Mouse (Mus musculus) heart, embryonic 13.5 days (tissue): Measurements from ENCODE around the gene Psmd1. TPM values are rescaled to one million over a fixed set of nuclear protein-coding genes. Genes with fewer than 3 reads are reported as not detected.
"Not testable (repeated sequence)": the region's sequence is repeated elsewhere in the genome, so short reads cannot be mapped to it uniquely, and the experiment has no call there.

Experiments
- ATAC-seq: fragments of 200-750 bp; cut with Nextera tagmentation; 2 replicates; pipeline ENCODE4 v1.8.0; 2017; ENCODE audit warnings: moderate TSS enrichment; ENCODE audit not compliant: insufficient number of reproducible peaks, low FRiP score, low TSS enrichment; ENCODE audit errors: extremely low read depth
- H3K27ac ChIP-seq: fragments of 300-500 bp; sonication (generic); replicated peaks from 2 replicates; pipeline ENCODE4 v1.5.1; 2015; ENCODE audit warnings: moderate library complexity, mild to moderate bottlenecking, inconsistent platforms
- H3K27me3 ChIP-seq: fragments of 300-500 bp; sonication (generic); replicated peaks from 2 replicates; pipeline ENCODE4 v1.6.1; 2015; ENCODE audit warnings: mild to moderate bottlenecking, inconsistent platforms
- H3K36me3 ChIP-seq: fragments of 300-500 bp; sonication (generic); 2 replicates; pipeline ENCODE4 v1.6.1; 2015; ENCODE audit warnings: mild to moderate bottlenecking, inconsistent platforms
- H3K4me1 ChIP-seq: fragments of 300-500 bp; sonication (generic); 2 replicates; pipeline ENCODE4 v1.6.1; 2015; ENCODE audit warnings: inconsistent platforms
- H3K4me2 ChIP-seq: fragments of 300-500 bp; sonication (generic); 2 replicates; pipeline ENCODE4 v1.6.1; 2015; ENCODE audit warnings: inconsistent platforms, mild to moderate bottlenecking, moderate library complexity
- H3K4me3 ChIP-seq: fragments of 300-500 bp; sonication (generic); 2 replicates; pipeline ENCODE4 v1.5.1; 2015; ENCODE audit warnings: moderate library complexity, mild to moderate bottlenecking, inconsistent platforms
- H3K9ac ChIP-seq: fragments of 300-500 bp; sonication (generic); 2 replicates; pipeline ENCODE4 v1.6.1; 2015; ENCODE audit warnings: inconsistent platforms, mild to moderate bottlenecking, moderate library complexity
- H3K9me3 ChIP-seq: fragments of 300-500 bp; sonication (generic); 2 replicates; pipeline ENCODE4 v1.6.1; 2016; ENCODE audit warnings: inconsistent platforms
- WGBS: fragments of 180-500 bp; shearing (Covaris S2); methylation state at CpG from one replicate; pipeline ENCODE4 v1.1.7; 2015; ENCODE audit warnings: mixed read lengths; 5-methylcytosine and 5-hydroxymethylcytosine counted together
- polyA plus RNA-seq: library from polyadenylated mRNA; unstranded; fragments of >200 nt; fragmentation: Nextera tagmentation; extraction: Ambion mirVana; gene quantifications from 2 replicates; pipeline ENCODE4 v1.2.1, GENCODE M21; 2015

The Psmd1 gene
- 126 and 140 TPM in 2 replicates for polyA plus RNA-seq

DNA sequence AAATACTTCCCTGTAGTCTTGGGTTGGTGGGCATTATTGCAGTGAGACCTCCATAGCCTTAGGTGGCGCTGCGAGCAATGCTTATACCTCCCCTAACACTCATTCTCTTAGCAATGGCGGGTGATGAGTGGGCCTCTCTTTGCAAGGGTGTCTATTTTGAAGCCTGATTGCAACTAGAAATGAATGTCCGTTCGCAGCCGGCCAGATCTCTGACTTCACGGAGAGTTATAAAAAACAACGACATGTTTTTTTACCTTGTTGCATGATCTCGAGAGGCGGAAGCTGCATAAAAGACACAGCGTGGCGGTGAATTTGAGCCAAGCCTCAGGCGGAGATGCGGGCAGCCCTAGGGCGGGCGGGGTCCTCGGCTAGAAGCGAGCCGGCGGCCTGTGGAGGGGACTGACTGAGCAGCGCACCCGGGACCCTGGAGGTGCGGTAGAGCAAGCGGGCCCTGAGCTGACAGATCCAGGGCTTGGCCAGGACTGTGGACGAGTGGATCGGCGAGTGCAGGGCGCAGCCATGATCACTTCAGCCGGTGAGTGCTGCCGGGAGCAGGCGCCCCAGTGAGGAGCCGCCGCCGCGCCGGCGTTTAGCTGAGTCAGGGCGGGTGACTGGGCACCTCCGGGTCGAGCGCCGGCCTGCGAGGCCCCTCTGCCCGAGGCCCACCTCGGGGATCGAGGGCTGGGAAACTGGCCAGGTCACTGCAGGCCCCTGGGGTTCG lies at the start of gene Psmd1:
TSS of gene Psmd1 (plus strand) at position 117 of the 721 bp plus-strand sequence.
- Histone ChIP-seq H3K4me2 (peak within 1 kb of the TSS; percentile 96), H3K27ac (peak within 1 kb of the TSS; percentile 85), H3K4me3 (peak within 1 kb of the TSS; percentile 91), H3K9ac (peak within 1 kb of the TSS; percentile 88), H3K36me3 (peaks cover 10% of the 10 kb centered on the region), H3K9me3 (no peaks in the 10 kb centered on the region; the same call in 1 of the 2 replicates), H3K27me3 (no peaks in the 10 kb centered on the region), H3K4me1 (peaks cover 20% of the 10 kb centered on the region)
- under 1% methylated on average over 47 of the region's 47 CpGs for WGBS
- peak; percentile 87 for ATAC-seq

GRCm38 (mm10) chr1:86015758-86016157 lies 48.4 kb upstream of the Psmd1 start:
- not testable (repeated sequence) for H3K4me3 ChIP-seq, H3K4me1 ChIP-seq, H3K9ac ChIP-seq, H3K27ac ChIP-seq, H3K36me3 ChIP-seq, H3K4me2 ChIP-seq, ATAC-seq
- Histone ChIP-seq H3K9me3 (0 out of 2 replicates have a peak, but pooled peaks cover 13% of the 10 kb centered on the region), H3K27me3 (peaks cover 46% of the 10 kb centered on the region)
- WGBS: 85% methylated on average over 9 of the region's 9 CpGs

- Histone ChIP-seq H3K27me3 (peaks cover 52% of the 10 kb centered on the region), H3K4me3 (no peak within 1 kb of the TSS), H3K4me2 (no peak within 1 kb of the TSS), H3K4me1 (0 out of 2 replicates have a peak, but pooled peaks cover 4% of the 10 kb centered on the region), H3K9ac (no peak within 1 kb of the TSS), H3K27ac (no peak within 1 kb of the TSS), H3K36me3 (no peaks in the 10 kb centered on the region), H3K9me3 (0 out of 2 replicates have a peak, but pooled peaks cover 9% of the 10 kb centered on the region)
- ATAC-seq: no peak
- 79% methylated on average over 8 of the region's 8 CpGs for WGBS
Measured at GRCm38 (mm10) chr1:86016516-86016915, 47.7 kb upstream of the Psmd1 start, which contains the start of gene Spata3. Spata3 (plus strand) TSS chr1:86016816.

DNA sequence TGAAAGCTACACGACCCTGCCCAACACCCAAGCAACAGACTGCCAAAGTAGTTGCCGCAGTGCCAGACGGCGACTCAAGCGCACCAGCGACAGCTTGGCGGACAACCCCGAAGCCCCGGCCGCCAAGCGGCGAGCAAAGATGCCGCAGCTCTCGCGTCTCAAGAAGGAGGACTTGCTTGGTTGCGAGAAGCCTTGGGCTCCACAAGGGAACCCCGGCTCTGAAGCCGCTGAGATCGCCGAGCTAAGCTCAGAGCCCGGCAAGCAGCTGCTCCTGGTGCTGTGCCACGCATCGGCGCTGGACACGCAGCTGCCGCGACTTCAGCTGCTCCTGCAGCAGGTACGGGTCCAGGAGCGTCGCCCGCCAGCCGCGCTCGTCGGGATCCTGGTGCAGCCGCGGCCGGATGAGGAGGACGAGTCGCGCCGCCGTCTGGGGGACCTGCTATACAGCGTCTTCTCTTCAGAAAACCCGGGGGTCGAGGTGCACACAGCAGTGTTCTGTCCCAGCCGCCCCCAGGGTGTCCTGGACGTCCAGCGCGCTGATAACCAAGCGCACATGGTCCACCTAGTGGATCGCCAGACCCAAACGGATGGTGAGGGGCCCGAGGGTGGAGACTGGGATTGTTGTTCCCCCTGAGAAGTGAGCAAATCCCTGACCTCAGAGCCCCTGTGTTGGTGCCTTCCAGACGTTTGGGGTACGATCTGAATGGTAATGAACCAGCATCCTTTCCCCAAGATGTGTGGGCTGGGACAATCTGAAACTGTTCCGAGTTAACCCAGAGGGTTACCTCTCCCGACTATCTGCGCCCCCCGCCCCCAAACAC lies 45.7 kb upstream of the Psmd1 start:
- peaks cover 66% of the 10 kb centered on the region for H3K27me3 ChIP-seq
- peak overlapping the region; percentile 60 for H3K4me3 ChIP-seq
- H3K4me1 ChIP-seq: 0 out of 2 replicates have a peak, but pooled peaks cover 4% of the 10 kb centered on the region
- H3K4me2 ChIP-seq: peak overlapping the region; percentile 96
- H3K27ac ChIP-seq: no peak overlapping the region
- no peak; the same call in 1 of the 2 replicates for ATAC-seq
- H3K9me3 ChIP-seq: 0 out of 2 replicates have a peak, but pooled peaks cover 7% of the 10 kb centered on the region
- 4% methylated on average over 60 of the region's 60 CpGs for WGBS
- H3K36me3 ChIP-seq: no peaks in the 10 kb centered on the region
- peak overlapping the region; percentile 72 for H3K9ac ChIP-seq

GRCm38 (mm10) chr1:86021365-86021989 lies 42.7 kb upstream of the Psmd1 start:
- Histone ChIP-seq H3K9ac (no peak overlapping the region), H3K4me3 (no peak overlapping the region), H3K27ac (no peak overlapping the region), H3K4me2 (no peak overlapping the region), H3K36me3 (no peaks in the 10 kb centered on the region), H3K4me1 (0 out of 2 replicates have a peak, but pooled peaks cover 4% of the 10 kb centered on the region), H3K9me3 (0 out of 2 replicates have a peak, but pooled peaks cover under 1% of the 10 kb centered on the region), H3K27me3 (peaks cover 62% of the 10 kb centered on the region)
- no peak for ATAC-seq
- WGBS: 68% methylated on average over 11 of the region's 11 CpGs

- Histone ChIP-seq H3K9ac (no peak overlapping the region), H3K4me2 (no peak overlapping the region), H3K36me3 (no peaks in the 10 kb centered on the region), H3K9me3 (no peaks in the 10 kb centered on the region), H3K27me3 (peaks cover 38% of the 10 kb centered on the region), H3K4me1 (no peaks in the 10 kb centered on the region), H3K27ac (no peak overlapping the region), H3K4me3 (no peak overlapping the region)
- ATAC-seq: no peak
- 26% methylated on average over 11 of the region's 11 CpGs for WGBS
Measured at GRCm38 (mm10) chr1:86032273-86032987, 31.8 kb upstream of the Psmd1 start.

- no peak overlapping the region for H3K4me2 ChIP-seq
- 45% methylated on average over 3 of the region's 3 CpGs for WGBS
- no peak overlapping the region for H3K9ac ChIP-seq
- H3K36me3 ChIP-seq: no peaks in the 10 kb centered on the region
- no peaks in the 10 kb centered on the region for H3K4me1 ChIP-seq
- no peak overlapping the region for H3K4me3 ChIP-seq
- ATAC-seq: no peak
- peaks cover 14% of the 10 kb centered on the region for H3K27me3 ChIP-seq
- no peak overlapping the region for H3K27ac ChIP-seq
- no peaks in the 10 kb centered on the region; the same call in 1 of the 2 replicates for H3K9me3 ChIP-seq
Measured at GRCm38 (mm10) chr1:86038191-86038951, 25.8 kb upstream of the Psmd1 start.

GRCm38 (mm10) chr1:86040131-86040530 lies 24.1 kb upstream of the Psmd1 start:
- H3K4me3 ChIP-seq: no peak overlapping the region
- WGBS: 60% methylated on average over 4 of the region's 4 CpGs
- no peak overlapping the region for H3K4me2 ChIP-seq
- H3K36me3 ChIP-seq: no peaks in the 10 kb centered on the region
- H3K4me1 ChIP-seq: no peaks in the 10 kb centered on the region
- peaks cover 29% of the 10 kb centered on the region for H3K27me3 ChIP-seq
- ATAC-seq: no peak
- no peak overlapping the region for H3K9ac ChIP-seq
- no peak overlapping the region for H3K27ac ChIP-seq
- no peaks in the 10 kb centered on the region; the same call in 1 of the 2 replicates for H3K9me3 ChIP-seq

- Histone ChIP-seq H3K4me3 (no peak overlapping the region), H3K9me3 (no peaks in the 10 kb centered on the region; the same call in 1 of the 2 replicates), H3K4me2 (no peak overlapping the region), H3K36me3 (no peaks in the 10 kb centered on the region), H3K27me3 (peaks cover 36% of the 10 kb centered on the region), H3K9ac (no peak overlapping the region), H3K4me1 (no peaks in the 10 kb centered on the region), H3K27ac (no peak overlapping the region)
- ATAC-seq: no peak
- 79% methylated on average over 3 of the region's 3 CpGs for WGBS
Measured at GRCm38 (mm10) chr1:86040817-86041216, 23.4 kb upstream of the Psmd1 start.

DNA sequence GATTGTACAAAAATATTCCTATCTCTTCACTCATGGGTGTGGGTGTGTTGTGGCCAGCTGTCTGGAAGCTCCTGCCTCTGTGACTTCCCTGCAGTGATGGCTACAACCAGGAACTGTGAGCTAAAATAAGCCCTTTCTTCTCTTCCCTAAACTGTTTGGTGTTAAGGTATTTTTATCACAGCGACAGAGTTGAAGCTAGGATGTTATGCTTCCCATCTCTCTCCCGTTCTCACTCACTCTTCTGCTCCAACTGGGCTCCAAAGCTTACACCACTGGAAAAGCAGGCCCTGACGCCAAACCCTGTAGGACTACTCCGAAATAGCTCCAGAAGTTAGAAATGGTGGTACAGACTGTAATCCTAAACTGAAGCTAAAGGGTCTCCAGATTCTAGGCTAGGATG lies 19.1 kb upstream of the Psmd1 start:
- Histone ChIP-seq H3K27ac (no peak overlapping the region), H3K9me3 (no peaks in the 10 kb centered on the region; the same call in 1 of the 2 replicates), H3K4me1 (peaks cover 22% of the 10 kb centered on the region), H3K36me3 (no peaks in the 10 kb centered on the region), H3K27me3 (peaks cover 66% of the 10 kb centered on the region), H3K4me3 (no peak overlapping the region), H3K4me2 (no peak overlapping the region), H3K9ac (no peak overlapping the region)
- ATAC-seq: no peak
- 48% methylated on average over 4 of the region's 4 CpGs for WGBS
